Mouse (Mus musculus) kidney, postnatal 0 days (tissue): ENCODE results near the gene Atp5h. TPM values are rescaled to one million over a fixed set of nuclear protein-coding genes. Genes with fewer than 3 reads are reported as not detected.
"Not testable (repeated sequence)": the region's sequence is repeated elsewhere in the genome, so short reads cannot be mapped to it uniquely, and the experiment has no call there.

Experiments
- ATAC-seq: fragments of 200-750 bp; cut with Nextera tagmentation; replicated peaks from 2 replicates; pipeline ENCODE4 v1.8.0; 2017; ENCODE audit warnings: low read depth, moderate number of reproducible peaks, moderate TSS enrichment, moderate library complexity; ENCODE audit not compliant: low FRiP score
- DNase-seq: peaks from one replicate; pipeline ENCODE4 v3.0.0-alpha.2; 2016; ENCODE audit warnings: low spot score
- H3K27ac ChIP-seq: fragments of 300-500 bp; sonication (generic); 2 replicates; pipeline ENCODE4 v1.5.1; 2014; ENCODE audit warnings: mild to moderate bottlenecking
- H3K27me3 ChIP-seq: fragments of 300-500 bp; sonication (generic); 2 replicates; pipeline ENCODE4 v1.6.1; 2014; ENCODE audit warnings: low read length, mixed read lengths; ENCODE audit not compliant: insufficient read depth
- H3K36me3 ChIP-seq: fragments of 300-500 bp; sonication (generic); 2 replicates; pipeline ENCODE4 v1.6.1; 2014; ENCODE audit warnings: low read length, mixed read lengths; ENCODE audit not compliant: insufficient read depth
- H3K4me1 ChIP-seq: fragments of 300-500 bp; sonication (generic); replicated peaks from 2 replicates; pipeline ENCODE4 v1.6.1; 2014; ENCODE audit warnings: antibody characterized with exemption, low read length, mixed read lengths; ENCODE audit not compliant: insufficient read depth
- H3K4me2 ChIP-seq: fragments of 300-500 bp; sonication (generic); 2 replicates; pipeline ENCODE4 v1.6.1; 2014; ENCODE audit warnings: mild to moderate bottlenecking, low read length, moderate library complexity, mixed read lengths
- H3K4me3 ChIP-seq: fragments of 300-500 bp; sonication (generic); replicated peaks from 2 replicates; pipeline ENCODE4 v1.5.1; 2014; ENCODE audit warnings: low read depth, low read length
- H3K9ac ChIP-seq: fragments of 300-500 bp; sonication (generic); 2 replicates; pipeline ENCODE4 v1.6.1; 2014; ENCODE audit warnings: low read depth, low read length
- H3K9me3 ChIP-seq: fragments of 300-500 bp; sonication (generic); replicated peaks from 2 replicates; pipeline ENCODE4 v1.6.1; 2016; ENCODE audit warnings: low read length, inconsistent platforms, mixed read lengths
- CTCF ChIP-seq: IDR thresholded peaks from 2 replicates; pipeline ENCODE4 v1.5.1; 2016; ENCODE audit warnings: antibody characterized with exemption, low read depth, mild to moderate bottlenecking, moderate library complexity
- WGBS: fragments of 180-500 bp; shearing (Covaris S2); extraction: QIAGEN DNeasy Blood & Tissue Kit; methylation state at CpG from one replicate; pipeline ENCODE4 v1.1.7; 2014; 5-methylcytosine and 5-hydroxymethylcytosine counted together
- polyA plus RNA-seq: library from polyadenylated mRNA; unstranded; fragments of >200 nt; fragmentation: Nextera tagmentation; extraction: Ambion mirVana; gene quantifications from 2 replicates; pipeline ENCODE4 v1.2.1, GENCODE M21; 2015

The Atp5h gene
- polyA plus RNA-seq, 1 experiment from 2014 or later, result 1,578 TPM

GRCm38 (mm10) chr11:115460976-115461375 lies 41.2 kb upstream of the Atp5h start:
- peak; percentile 6; the same call in 1 of the 2 replicates for TF ChIP-seq CTCF
- ATAC-seq, result no peak
- H3K4me3 ChIP-seq, result no peak overlapping the region
- H3K9ac ChIP-seq, result no peak overlapping the region
- DNase-seq, result no peak
- no peaks in the 10 kb centered on the region for H3K36me3 ChIP-seq
- no peaks in the 10 kb centered on the region for H3K4me1 ChIP-seq
- H3K9me3 ChIP-seq, result no peaks in the 10 kb centered on the region
- 28% methylated on average over 8 of the region's 8 CpGs for WGBS
- no peak overlapping the region for H3K27ac ChIP-seq
- H3K4me2 ChIP-seq, result no peak overlapping the region
- no peaks in the 10 kb centered on the region for H3K27me3 ChIP-seq

- 26% methylated on average over 6 of the region's 6 CpGs for WGBS
- DNase-seq, result peak; percentile 58
- TF ChIP-seq CTCF, result no peak
- ATAC-seq, result no peak
- Histone ChIP-seq H3K4me1 (no peaks in the 10 kb centered on the region), H3K4me3 (no peak overlapping the region), H3K27ac (no peak overlapping the region), H3K9ac (no peak overlapping the region), H3K4me2 (no peak overlapping the region), H3K27me3 (no peaks in the 10 kb centered on the region), H3K36me3 (no peaks in the 10 kb centered on the region), H3K9me3 (no peaks in the 10 kb centered on the region)
Measured at GRCm38 (mm10) chr11:115457405-115457804, 37.6 kb upstream of the Atp5h start.

GRCm38 (mm10) chr11:115456182-115456581 lies 36.4 kb upstream of the Atp5h start:
- 89% methylated on average over 5 of the region's 5 CpGs for WGBS
- no peak for TF ChIP-seq CTCF
- H3K4me2 ChIP-seq, result no peak overlapping the region
- no peaks in the 10 kb centered on the region for H3K4me1 ChIP-seq
- H3K27me3 ChIP-seq, result no peaks in the 10 kb centered on the region
- H3K27ac ChIP-seq, result no peak overlapping the region
- no peak overlapping the region for H3K9ac ChIP-seq
- ATAC-seq (no peak), DNase-seq (no peak)
- H3K4me3 ChIP-seq, result no peak overlapping the region
- no peaks in the 10 kb centered on the region for H3K9me3 ChIP-seq
- H3K36me3 ChIP-seq, result no peaks in the 10 kb centered on the region

- ATAC-seq, result no peak
- WGBS, result 89% methylated on average over 15 of the region's 15 CpGs
- no peaks in the 10 kb centered on the region for H3K36me3 ChIP-seq
- H3K4me1 ChIP-seq, result no peaks in the 10 kb centered on the region
- H3K9me3 ChIP-seq, result no peaks in the 10 kb centered on the region
- H3K9ac ChIP-seq, result no peak overlapping the region
- no peak for DNase-seq
- H3K27me3 ChIP-seq, result no peaks in the 10 kb centered on the region
- TF ChIP-seq CTCF, result peak; percentile 37; the same call in 1 of the 2 replicates
- no peak overlapping the region for H3K27ac ChIP-seq
- H3K4me3 ChIP-seq, result no peak overlapping the region
- no peak overlapping the region for H3K4me2 ChIP-seq
Measured at GRCm38 (mm10) chr11:115455619-115456018, 35.9 kb upstream of the Atp5h start.

- H3K9ac ChIP-seq, H3K9me3 ChIP-seq, H3K27ac ChIP-seq, H3K4me2 ChIP-seq, H3K4me1 ChIP-seq, H3K4me3 ChIP-seq, H3K27me3 ChIP-seq, DNase-seq, ATAC-seq, H3K36me3 ChIP-seq: not testable (repeated sequence)
- WGBS, result 93% methylated on average over 6 of the region's 6 CpGs
Measured at GRCm38 (mm10) chr11:115454822-115455221, 35.1 kb upstream of the Atp5h start.

GRCm38 (mm10) chr11:115453306-115453705 lies 33.5 kb upstream of the Atp5h start:
- DNase-seq, result no peak
- H3K9ac ChIP-seq, result no peak overlapping the region
- no peak overlapping the region for H3K4me2 ChIP-seq
- no peaks in the 10 kb centered on the region for H3K27me3 ChIP-seq
- 57% methylated on average over 4 of the region's 4 CpGs for WGBS
- peak overlapping the region; percentile 60 for H3K27ac ChIP-seq
- no peaks in the 10 kb centered on the region; the same call in 1 of the 2 replicates for H3K4me1 ChIP-seq
- H3K4me3 ChIP-seq, result no peak overlapping the region
- TF ChIP-seq CTCF, result no peak
- no peaks in the 10 kb centered on the region for H3K36me3 ChIP-seq
- no peak for ATAC-seq
- no peaks in the 10 kb centered on the region for H3K9me3 ChIP-seq

GRCm38 (mm10) chr11:115452281-115452860 lies 32.6 kb upstream of the Atp5h start:
- no peak for TF ChIP-seq CTCF
- 79% methylated on average over 7 of the region's 7 CpGs for WGBS

More at GRCm38 (mm10) chr11:115452281-115452860, 32.6 kb upstream of the Atp5h start:
- H3K27me3 ChIP-seq, result no peaks in the 10 kb centered on the region
- no peak overlapping the region for H3K9ac ChIP-seq
- no peak for DNase-seq
- H3K9me3 ChIP-seq, result no peaks in the 10 kb centered on the region
- no peaks in the 10 kb centered on the region for H3K36me3 ChIP-seq
- H3K4me1 ChIP-seq, result peaks cover 2% of the 10 kb centered on the region; the same call in 1 of the 2 replicates
- H3K27ac ChIP-seq, result peak overlapping the region; percentile 60; the same call in 1 of the 2 replicates
- H3K4me3 ChIP-seq, result no peak overlapping the region
- H3K4me2 ChIP-seq, result no peak overlapping the region
- no peak for ATAC-seq
